Mouse (Mus musculus): ENCODE results near the gene Dnah17. TPM values are rescaled to one million over a fixed set of nuclear protein-coding genes. Genes with fewer than 3 reads are reported as not detected.

Dnah17 gene
- total RNA-seq, 2 experiments from 2014 or later: 0.14 to 0.16 TPM

DNA sequence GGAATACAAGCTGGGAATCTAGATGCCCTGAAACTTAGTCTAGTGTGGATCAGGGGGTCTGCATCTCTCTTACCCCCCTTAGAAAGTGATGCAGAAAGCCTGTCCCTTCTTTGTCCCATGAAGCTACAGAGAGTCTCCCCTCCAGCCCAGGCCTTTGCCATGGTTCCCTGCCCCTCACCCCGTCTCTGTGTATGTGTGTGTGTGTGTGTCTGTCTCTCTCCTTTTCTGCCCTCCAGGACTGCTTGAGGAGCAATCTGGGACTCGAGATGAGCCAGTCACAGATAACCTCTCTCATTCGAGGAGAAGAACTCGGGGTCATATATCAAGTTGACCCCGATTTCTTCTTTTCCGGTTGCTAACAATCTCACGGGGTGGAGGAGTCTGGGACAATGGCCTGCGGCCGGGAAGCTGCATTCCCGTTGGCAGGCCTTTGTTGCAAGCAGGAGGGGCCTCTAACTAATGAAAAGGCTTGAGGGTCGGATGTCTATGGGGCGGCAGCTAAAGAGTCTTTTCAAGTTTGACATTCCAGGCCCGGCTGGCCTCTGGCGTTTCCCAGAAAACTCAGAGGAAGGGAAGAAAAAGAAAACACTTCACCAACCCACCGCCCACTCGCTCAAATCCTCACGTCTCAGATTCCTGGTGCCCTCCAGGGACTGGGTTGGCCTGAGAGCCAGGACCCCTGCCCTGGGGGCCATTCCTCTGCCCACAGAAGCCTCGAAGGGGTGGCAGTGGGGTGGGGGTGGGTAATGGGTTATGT is 155.0 kb downstream of the Dnah17 start:
- no peak for DNase-seq (ENCODE audit: low spot score in 2 of 2)

DNA sequence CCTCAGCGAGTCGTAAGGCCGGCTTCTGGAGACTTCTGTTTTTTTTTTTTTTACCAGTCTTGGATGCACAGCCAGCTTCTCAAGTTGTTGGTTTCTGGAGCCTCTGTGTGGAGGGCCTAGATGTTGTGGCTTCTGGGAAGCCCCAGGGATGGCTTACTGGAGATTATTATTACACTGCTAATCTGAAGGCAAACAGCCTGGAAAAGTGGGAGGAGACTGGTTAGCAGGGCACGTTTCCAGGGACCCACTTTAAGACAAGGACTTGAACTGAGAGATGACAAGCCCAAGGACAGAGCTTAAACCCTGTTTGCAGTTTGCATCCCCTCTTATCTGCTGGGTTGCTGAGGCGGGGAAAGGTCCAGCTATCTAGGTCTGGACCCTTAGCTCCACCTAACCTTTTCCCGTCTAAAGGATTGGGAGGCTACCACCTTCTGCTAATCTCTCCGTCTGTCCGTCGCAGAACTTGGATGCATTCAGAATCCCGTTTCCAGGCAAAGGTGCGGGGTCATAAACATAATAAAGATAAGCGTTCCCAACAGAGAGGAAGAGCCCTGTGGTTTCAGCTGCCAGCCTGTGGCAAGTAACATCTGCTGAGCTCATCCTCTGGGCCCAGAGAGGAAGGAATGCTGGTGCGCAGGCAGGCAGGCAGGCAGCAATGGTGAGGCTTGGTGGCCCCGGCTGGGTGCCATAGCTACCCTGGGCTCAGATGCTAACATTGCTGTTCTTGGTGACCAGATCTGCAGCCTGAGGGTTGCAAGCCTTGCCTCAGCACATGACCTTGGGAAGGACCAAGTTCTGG is 155.9 kb downstream of the Dnah17 start:
- DNase-seq (ENCODE audit: low spot score in 2 of 2): no peak

DNA sequence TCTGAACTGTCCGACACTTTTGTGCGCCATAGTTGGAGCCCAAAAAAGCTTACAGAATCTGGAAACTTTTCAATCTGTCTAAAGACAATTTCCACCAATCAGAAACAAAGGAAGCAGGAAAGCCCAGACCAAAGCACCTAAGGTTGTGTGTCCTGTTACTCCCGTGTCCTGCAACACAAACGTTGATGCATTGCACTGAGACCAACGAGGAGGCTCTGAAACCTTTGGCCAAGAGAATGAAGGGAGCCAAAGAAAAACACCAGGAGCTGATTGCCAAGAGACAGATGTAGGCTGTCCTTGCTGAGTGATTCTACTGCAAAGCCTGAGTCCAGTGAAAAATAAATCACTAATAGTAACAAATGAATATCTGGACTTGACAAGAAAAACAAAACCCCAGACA is 156.9 kb downstream of the Dnah17 start:
- no peak for DNase-seq (ENCODE audit: low spot score in 2 of 2)

DNA sequence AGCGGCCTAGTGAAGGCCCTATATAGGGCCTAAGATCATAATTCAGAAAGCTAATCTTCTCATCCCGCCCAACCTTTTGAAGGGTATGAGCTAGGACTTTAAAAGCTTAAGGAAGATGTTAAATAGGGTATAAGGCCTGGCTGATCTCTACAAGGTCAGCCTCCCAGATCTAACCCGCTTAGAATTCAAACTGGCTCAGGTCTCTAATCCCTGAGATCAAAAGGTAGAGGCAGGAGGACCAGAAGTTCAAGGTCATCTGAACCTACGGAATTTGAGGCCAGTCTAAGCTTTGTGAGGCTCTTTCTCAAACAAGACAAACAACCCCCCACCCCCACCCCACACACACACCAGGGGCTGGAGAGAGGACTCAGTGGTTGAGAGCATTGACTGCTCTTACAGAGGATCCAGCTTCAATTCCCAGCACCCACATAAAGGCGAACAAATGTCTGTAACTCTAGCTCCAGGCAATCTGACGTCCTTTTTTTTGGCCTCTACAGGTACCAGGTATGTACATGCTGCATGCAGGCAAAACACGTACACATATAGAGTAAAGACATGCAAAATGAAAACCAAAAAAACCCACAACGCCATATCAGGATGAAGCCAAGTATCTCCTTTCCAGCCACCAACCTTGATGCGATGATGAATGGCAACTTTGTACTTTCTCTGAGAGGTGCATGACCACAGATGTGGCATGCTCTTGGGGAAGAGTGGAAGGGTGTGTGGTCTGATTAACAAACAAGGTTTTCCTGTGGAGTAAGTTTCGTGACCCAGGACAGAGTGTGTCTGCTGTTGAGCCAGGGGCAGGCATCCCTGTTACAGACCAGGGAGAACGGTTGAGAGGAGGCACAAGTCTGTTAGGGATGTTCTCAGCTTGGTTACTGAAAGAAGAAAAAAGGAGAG is 157.5 kb downstream of the Dnah17 start:
- DNase-seq (ENCODE audit: low spot score in 2 of 2): no peak

Small RNA genes within 50 kb of the gene (microRNA-seq; reads per million reads assigned to microRNA genes)
- 0.45 to 2.9 reads per million in 2 experiments for gene Mir6933

Other genes with a start within 250 kb of the Dnah17 start
- gene Socs3, start 160.6 kb downstream of the Dnah17 start, total RNA-seq (2021): 1 to 10 TPM; 2.3 to 2.8 TPM
- 10 to 100 TPM; 59.2 to 59.6 TPM for gene Pgs1, start 144.3 kb downstream of the Dnah17 start, total RNA-seq (2021)
- 10 to 100 TPM; 59.3 to 63.5 TPM for gene Cyth1, start 118.0 kb upstream of the Dnah17 start, total RNA-seq (2021)
- gene Usp36, start 159.6 kb upstream of the Dnah17 start, total RNA-seq (2021): 10 to 100 TPM; 23.2 to 26.7 TPM
- 1 to 10 TPM; 1.8 to 2.6 TPM for gene Cep295nl, start 211.9 kb upstream of the Dnah17 start, total RNA-seq (2021)
- gene Timp2, start 225.1 kb upstream of the Dnah17 start, total RNA-seq (2021): 100 to 1,000 TPM; 255 to 337 TPM